Mouse (Mus musculus) myocyte (in vitro differentiated cells): ENCODE data around the gene Tsr1. TPM values are rescaled to one million over a fixed set of nuclear protein-coding genes. Genes with fewer than 3 reads are reported as not detected.

Experiments used
- H3K27me3 ChIP-seq: one replicate; pipeline ENCODE4 v1.6.1; 2011; ENCODE audit not compliant: control insufficient read depth, insufficient read depth, insufficient read length
- H3K36me3 ChIP-seq: one replicate; pipeline ENCODE4 v1.6.1; 2011; ENCODE audit not compliant: control insufficient read depth, insufficient read depth
- H3K4me2 ChIP-seq: one replicate; pipeline ENCODE4 v1.6.1; 2011; ENCODE audit warnings: low read depth, control low read depth
- H3K4me3 ChIP-seq: one replicate; pipeline ENCODE4 v1.5.1; 2011; ENCODE audit warnings: mild to moderate bottlenecking, control low read depth, moderate library complexity
- H3K79me2 ChIP-seq: one replicate; pipeline ENCODE4 v1.6.1; 2011; ENCODE audit not compliant: control insufficient read depth, insufficient read depth
- H3ac ChIP-seq: one replicate; pipeline ENCODE4 v1.6.1; 2011; ENCODE audit not compliant: control insufficient read depth, insufficient read length
- CEBPB ChIP-seq: IDR thresholded peaks from 2 replicates; pipeline ENCODE4 v1.6.1; 2011; ENCODE audit warnings: mild to moderate bottlenecking, moderate library complexity; ENCODE audit not compliant: poor library complexity, insufficient read depth, severe bottlenecking
- E2F4 ChIP-seq: IDR thresholded peaks from one replicate; pipeline ENCODE4 v1.6.1; 2011; ENCODE audit warnings: mild to moderate bottlenecking, control low read depth, moderate library complexity; ENCODE audit not compliant: insufficient read depth
- MAX ChIP-seq: IDR thresholded peaks from one replicate; pipeline ENCODE4 v1.6.1; 2011; ENCODE audit warnings: low read depth, mild to moderate bottlenecking, control low read depth
- MYOD1 ChIP-seq, 3 experiments: IDR thresholded peaks; one replicate each; pipeline ENCODE4 v1.6.1; 2011; ENCODE audit warnings: control low read depth in 2 of 3, low read depth in 2 of 3, mild to moderate bottlenecking in 2 of 3, moderate library complexity in 1 of 3; ENCODE audit not compliant: insufficient read length in 2 of 3, control insufficient read depth in 1 of 3
- MYOG ChIP-seq, 3 experiments: IDR thresholded peaks; one replicate each; pipeline ENCODE4 v1.6.1; 2011; ENCODE audit warnings: control low read depth in 2 of 3, low read depth in 2 of 3, mild to moderate bottlenecking in 2 of 3; ENCODE audit not compliant: insufficient read length in 2 of 3, control insufficient read depth in 1 of 3, insufficient read depth in 1 of 3
- POLR2A ChIP-seq: IDR thresholded peaks from one replicate; pipeline ENCODE4 v1.6.1; 2011; ENCODE audit warnings: low read depth, mild to moderate bottlenecking, control low read depth, moderate library complexity; ENCODE audit not compliant: insufficient read length
- POLR2AphosphoS2 ChIP-seq: IDR thresholded peaks from one replicate; pipeline ENCODE4 v1.6.1; 2011; ENCODE audit warnings: low read depth, control low read depth; ENCODE audit not compliant: insufficient read length
- REST ChIP-seq: IDR thresholded peaks from one replicate; pipeline ENCODE4 v1.6.1; 2011; ENCODE audit warnings: mild to moderate bottlenecking, control low read depth, moderate library complexity; ENCODE audit not compliant: insufficient read depth, insufficient read length
- SRF ChIP-seq: IDR thresholded peaks from one replicate; pipeline ENCODE4 v1.6.1; 2011; ENCODE audit warnings: low read depth; ENCODE audit not compliant: control insufficient read depth, insufficient read length
- TCF12 ChIP-seq: IDR thresholded peaks from one replicate; pipeline ENCODE4 v1.6.1; 2011; ENCODE audit warnings: mild to moderate bottlenecking, control low read depth; ENCODE audit not compliant: poor library complexity, insufficient read depth, severe bottlenecking
- TCF3 ChIP-seq: IDR thresholded peaks from one replicate; pipeline ENCODE4 v1.6.1; 2011; ENCODE audit warnings: low read depth, control low read depth; ENCODE audit not compliant: insufficient read length
- USF1 ChIP-seq: IDR thresholded peaks from one replicate; pipeline ENCODE4 v1.6.1; 2011; ENCODE audit warnings: low read depth, mild to moderate bottlenecking, control low read depth, moderate library complexity
- polyA plus RNA-seq: library from polyadenylated mRNA; unstranded; fragments of >200 nt; fragmentation: generic; extraction: Trizol; gene quantifications from one replicate; pipeline ENCODE4 v1.2.1, GENCODE M21; 2012; ENCODE audit warnings: missing spikeins

Gene Tsr1
- polyA plus RNA-seq, 1 experiment: 26.7 TPM

- Histone ChIP-seq H3K4me2 (no peak overlapping the region), H3K79me2 (no peaks in the 10 kb centered on the region), H3K27me3 (no peaks in the 10 kb centered on the region), H3ac (no peak overlapping the region), H3K4me3 (no peak overlapping the region), H3K36me3 (no peaks in the 10 kb centered on the region)
- no peak for TF ChIP-seq MAX
- TF ChIP-seq SRF: no peak
- TF ChIP-seq POLR2A: no peak
- TF ChIP-seq MYOG (IDR thresholded peaks at IDR 0.05; ENCODE audit: control insufficient read depth in 1 of 3, insufficient read depth in 1 of 3, insufficient read length in 2 of 3, low read depth in 2 of 3): no peak
- no peak for TF ChIP-seq MYOD1 (IDR thresholded peaks at IDR 0.05; ENCODE audit: control insufficient read depth in 1 of 3, insufficient read length in 2 of 3, low read depth in 2 of 3)
- no peak for TF ChIP-seq TCF12
- no peak for TF ChIP-seq TCF3
- TF ChIP-seq E2F4: no peak
- no peak for TF ChIP-seq CEBPB
Observed at GRCm38 (mm10) chr11:74874630-74875029, 23.2 kb upstream of the Tsr1 start.

GRCm38 (mm10) chr11:74876801-74877200 is 21.1 kb upstream of the Tsr1 start:
- peak overlapping the region; percentile 57 for H3K4me2 ChIP-seq
- no peaks in the 10 kb centered on the region for H3K36me3 ChIP-seq
- H3K27me3 ChIP-seq: no peaks in the 10 kb centered on the region
- no peaks in the 10 kb centered on the region for H3K79me2 ChIP-seq
- H3K4me3 ChIP-seq: no peak overlapping the region
- H3ac ChIP-seq: no peak overlapping the region
- TF ChIP-seq MYOG (IDR thresholded peaks at IDR 0.05; ENCODE audit: control insufficient read depth in 1 of 3, insufficient read depth in 1 of 3, insufficient read length in 2 of 3, low read depth in 2 of 3) (peak in 2 of 3 experiments; percentile 3 to 58), MYOD1 (IDR thresholded peaks at IDR 0.05; ENCODE audit: control insufficient read depth in 1 of 3, insufficient read length in 2 of 3, low read depth in 2 of 3) (peak in 2 of 3 experiments; percentile 16 to 47), POLR2AphosphoS2 (no peak)

DNA sequence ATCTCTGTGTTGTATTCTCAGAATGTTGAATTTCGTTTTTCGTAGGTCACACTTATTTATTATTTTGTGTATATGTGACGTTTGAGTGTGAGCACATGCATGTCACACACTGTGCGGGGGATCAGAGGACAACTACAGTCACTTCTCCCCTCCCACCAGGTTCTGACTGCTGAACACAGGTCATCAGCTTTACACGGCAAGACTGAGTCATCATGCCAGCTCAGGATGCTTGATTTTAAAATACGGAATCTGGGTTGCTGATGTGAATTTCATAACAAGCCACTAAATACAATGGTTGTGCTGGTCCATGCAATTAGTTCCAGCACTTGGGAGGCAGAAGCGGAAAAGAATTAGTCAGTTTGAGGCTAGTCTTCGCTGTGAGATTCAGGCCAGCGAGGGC is 16.9 kb upstream of the Tsr1 start:
- Histone ChIP-seq H3K27me3 (no peaks in the 10 kb centered on the region), H3K79me2 (no peaks in the 10 kb centered on the region), H3K4me3 (no peak overlapping the region), H3K36me3 (no peaks in the 10 kb centered on the region), H3ac (no peak overlapping the region), H3K4me2 (no peak overlapping the region)
- TF ChIP-seq POLR2A (no peak), POLR2AphosphoS2 (no peak), MYOG (IDR thresholded peaks at IDR 0.05; ENCODE audit: control insufficient read depth in 1 of 3, insufficient read depth in 1 of 3, insufficient read length in 2 of 3, low read depth in 2 of 3) (no peak), CEBPB (no peak), E2F4 (no peak), TCF12 (no peak), TCF3 (no peak), SRF (no peak), MYOD1 (IDR thresholded peaks at IDR 0.05; ENCODE audit: control insufficient read depth in 1 of 3, insufficient read length in 2 of 3, low read depth in 2 of 3) (no peak), USF1 (no peak), MAX (no peak)

GRCm38 (mm10) chr11:74881979-74882378 is 15.9 kb upstream of the Tsr1 start:
- no peak overlapping the region for H3K4me3 ChIP-seq
- no peaks in the 10 kb centered on the region for H3K36me3 ChIP-seq
- H3K79me2 ChIP-seq: no peaks in the 10 kb centered on the region
- TF ChIP-seq MAX: no peak
- no peak for TF ChIP-seq POLR2A
- no peak for TF ChIP-seq REST
- no peak for TF ChIP-seq MYOG (IDR thresholded peaks at IDR 0.05; ENCODE audit: control insufficient read depth in 1 of 3, insufficient read depth in 1 of 3, insufficient read length in 2 of 3, low read depth in 2 of 3)
- TF ChIP-seq POLR2AphosphoS2: no peak
- no peak for TF ChIP-seq E2F4
- no peak for TF ChIP-seq MYOD1 (IDR thresholded peaks at IDR 0.05; ENCODE audit: control insufficient read depth in 1 of 3, insufficient read length in 2 of 3, low read depth in 2 of 3)
- H3K4me2 ChIP-seq: no peak overlapping the region
- no peaks in the 10 kb centered on the region for H3K27me3 ChIP-seq
- H3ac ChIP-seq: no peak overlapping the region

DNA sequence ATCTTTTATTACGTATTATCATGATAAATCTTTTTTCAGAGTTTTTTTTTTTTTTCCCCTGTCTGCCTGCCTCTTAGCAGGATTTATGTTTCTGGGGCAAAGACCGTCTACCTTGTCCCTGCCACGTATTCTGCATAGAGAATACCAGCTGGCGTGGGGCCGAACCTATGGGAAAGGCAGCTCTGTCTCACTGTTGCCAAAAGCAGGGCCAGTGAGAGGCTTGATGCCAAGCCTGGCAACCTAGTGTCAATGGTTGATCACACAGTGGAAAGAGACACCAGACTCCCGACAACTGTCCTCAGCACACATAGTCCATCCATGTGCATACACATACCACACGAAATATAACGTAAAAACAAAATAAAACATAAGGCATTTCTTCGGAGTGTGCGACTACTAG is 14.8 kb upstream of the Tsr1 start:
- H3K4me2 ChIP-seq: no peak overlapping the region
- no peak for TF ChIP-seq SRF
- TF ChIP-seq MYOG (IDR thresholded peaks at IDR 0.05; ENCODE audit: control insufficient read depth in 1 of 3, insufficient read depth in 1 of 3, insufficient read length in 2 of 3, low read depth in 2 of 3): no peak
- TF ChIP-seq REST: no peak
- no peak for TF ChIP-seq TCF12
- TF ChIP-seq TCF3: no peak
- no peak for TF ChIP-seq MAX
- TF ChIP-seq POLR2A: no peak
- no peak for TF ChIP-seq CEBPB
- no peak for TF ChIP-seq E2F4
- TF ChIP-seq MYOD1 (IDR thresholded peaks at IDR 0.05; ENCODE audit: control insufficient read depth in 1 of 3, insufficient read length in 2 of 3, low read depth in 2 of 3): no peak
- TF ChIP-seq POLR2AphosphoS2: no peak
- TF ChIP-seq USF1: no peak
- H3K4me3 ChIP-seq: no peak overlapping the region

More for the DNA sequence above, 14.8 kb upstream of the Tsr1 start:
- H3K36me3 ChIP-seq: no peaks in the 10 kb centered on the region
- H3ac ChIP-seq: no peak overlapping the region
- H3K27me3 ChIP-seq: no peaks in the 10 kb centered on the region
- no peaks in the 10 kb centered on the region for H3K79me2 ChIP-seq
